Comparison of ENCODE assay signal across 27 mouse cellular contexts in genomic region chr1:40283995-40284394, GRCm38 (mm10). TPM values are rescaled to one million over a fixed set of nuclear protein-coding genes. Genes with fewer than 3 reads are reported as not detected.
DNase-seq lines count a peak whose midpoint lies in the region; ATAC-seq and TF ChIP-seq lines count a peak whose summit lies in the region.
"Had no signal": no experiment of that assay in that cellular context is flagged by ENCODE, and none has a peak within 500 bp of the region (broad histone marks: within the 10 kb centered on the region; RNA-seq: fewer than 3 reads in every experiment).

No protein-coding gene starts in this region.

- peak; percentile 83 for DNase-seq in heart, adult 11 months
- no peak for DNase-seq in heart, postnatal 14 days
- DNase-seq: adrenal gland, adult 8-10 months; adrenal gland, postnatal 36 days; cerebellum, adult 18-20 months; cerebellum, adult 9-10 months; cerebellum, postnatal 14 days; gastrocnemius, postnatal 25 days; heart, postnatal 10 days; kidney, adult 18-20 months had no signal

- H3ac ChIP-seq in C2C12 (ENCODE audit: control insufficient read depth, insufficient read length, low read depth) = no peak overlapping the region
- no peak overlapping the region for H3ac ChIP-seq in myocyte (ENCODE audit: control insufficient read depth, insufficient read length)

- H3K4me3 ChIP-seq in C2C12 (ENCODE audit: insufficient read depth, poor library complexity, severe bottlenecking) (no peak overlapping the region), myocyte (no peak overlapping the region)
- no peak overlapping the region for H3K4me3 ChIP-seq in intestine, embryonic 15.5 days (replicated peaks)
- H3K4me3 ChIP-seq: embryonic facial prominence, embryonic 12.5 days; embryonic facial prominence, embryonic 15.5 days; erythroblast, embryonic 14.5 days; forebrain, embryonic 12.5 days; forebrain, embryonic 15.5 days; heart, embryonic 12.5 days; heart, embryonic 15.5 days; hindbrain, embryonic 10.5 days; hindbrain, embryonic 13.5 days had no signal

- H3K79me2 ChIP-seq in C2C12 (ENCODE audit: control insufficient read depth, insufficient read depth) (peaks cover 47% of the 10 kb centered on the region), myocyte (ENCODE audit: control insufficient read depth, insufficient read depth) (peaks cover 27% of the 10 kb centered on the region)

- intact Hi-C loops in heart, postnatal 14 days (cut with DNase I) = no loop called here

- ATAC-seq in erythroblast, adult 5-6 weeks (replicated peaks; ENCODE audit: low FRiP score, poor library complexity, severe bottlenecking) = 0 out of 2 replicates have a peak, but pooled peaks have one; percentile 12
- ATAC-seq in intestine, embryonic 15.5 days = no peak
- no peak for ATAC-seq in megakaryocyte-erythroid progenitor cell, adult 5-6 weeks (replicated peaks; ENCODE audit: low FRiP score, low TSS enrichment, poor library complexity, severe bottlenecking)
- ATAC-seq: activated CD4-positive, CD25-positive, alpha-beta regulatory T cell, adult 4 months; forebrain, embryonic 15.5 days; hindbrain, embryonic 16.5 days; intestine, embryonic 16.5 days had no signal

- TF ChIP-seq POLR2A in myocyte (IDR thresholded peaks at IDR 0.05; ENCODE audit: insufficient read length, low read depth) = no peak

- no peaks in the 10 kb centered on the region for H3K9me3 ChIP-seq in intestine, embryonic 15.5 days
- H3K9me3 ChIP-seq: embryonic facial prominence, embryonic 12.5 days; embryonic facial prominence, embryonic 15.5 days; forebrain, embryonic 12.5 days; forebrain, embryonic 15.5 days; heart, embryonic 12.5 days; heart, embryonic 15.5 days; hindbrain, embryonic 10.5 days; hindbrain, embryonic 13.5 days had no signal

- H3K79me3 ChIP-seq in C2C12 (ENCODE audit: low read depth) = peaks cover 10% of the 10 kb centered on the region

- H3K9ac ChIP-seq in intestine, embryonic 15.5 days = no peak overlapping the region
- H3K9ac ChIP-seq: embryonic facial prominence, embryonic 12.5 days; embryonic facial prominence, embryonic 15.5 days; forebrain, embryonic 12.5 days; forebrain, embryonic 15.5 days; heart, embryonic 12.5 days; heart, embryonic 15.5 days; hindbrain, embryonic 13.5 days had no signal

- H3K4me1 ChIP-seq in intestine, embryonic 15.5 days (replicated peaks) = 0 out of 2 replicates have a peak, but pooled peaks cover 3% of the 10 kb centered on the region
- H3K4me1 ChIP-seq: embryonic facial prominence, embryonic 12.5 days; forebrain, embryonic 12.5 days; forebrain, embryonic 15.5 days; heart, embryonic 12.5 days; hindbrain, embryonic 10.5 days; hindbrain, embryonic 13.5 days had no signal

- peak overlapping the region; percentile 35 for H3K4me2 ChIP-seq in myocyte (ENCODE audit: low read depth)
- no peak overlapping the region for H3K4me2 ChIP-seq in intestine, embryonic 15.5 days (replicated peaks)
- H3K4me2 ChIP-seq: embryonic facial prominence, embryonic 12.5 days; embryonic facial prominence, embryonic 15.5 days; forebrain, embryonic 12.5 days; forebrain, embryonic 15.5 days; heart, embryonic 12.5 days; heart, embryonic 15.5 days; hindbrain, embryonic 13.5 days had no signal

- WGBS in intestine, embryonic 15.5 days = 68% methylated on average over 5 of the region's 5 CpGs

- H3K27me3 ChIP-seq in C2C12 (ENCODE audit: control insufficient read depth, insufficient read depth, insufficient read length) (no peaks in the 10 kb centered on the region), myocyte (ENCODE audit: control insufficient read depth, insufficient read depth, insufficient read length) (no peaks in the 10 kb centered on the region)
- H3K27me3 ChIP-seq in intestine, embryonic 15.5 days (replicated peaks) = no peaks in the 10 kb centered on the region
- H3K27me3 ChIP-seq: embryonic facial prominence, embryonic 12.5 days; embryonic facial prominence, embryonic 15.5 days; forebrain, embryonic 12.5 days; forebrain, embryonic 15.5 days; heart, embryonic 12.5 days; heart, embryonic 15.5 days; hindbrain, embryonic 13.5 days had no signal

- no peak overlapping the region for H3K27ac ChIP-seq in intestine, embryonic 15.5 days
- H3K27ac ChIP-seq: embryonic facial prominence, embryonic 12.5 days; embryonic facial prominence, embryonic 15.5 days; forebrain, embryonic 12.5 days; forebrain, embryonic 15.5 days; heart, embryonic 15.5 days; hindbrain, embryonic 10.5 days; hindbrain, embryonic 13.5 days had no signal

- no peak for TF ChIP-seq CTCF in C2C12 (IDR thresholded peaks at IDR 0.05; ENCODE audit: control insufficient read depth, insufficient read depth, insufficient read length)

- H3K36me3 ChIP-seq in C2C12 (ENCODE audit: control insufficient read depth, insufficient read depth) = peaks cover 38% of the 10 kb centered on the region
- no peaks in the 10 kb centered on the region for H3K36me3 ChIP-seq in myocyte (ENCODE audit: control insufficient read depth, insufficient read depth)
- no peaks in the 10 kb centered on the region for H3K36me3 ChIP-seq in intestine, embryonic 15.5 days
- H3K36me3 ChIP-seq: embryonic facial prominence, embryonic 12.5 days; embryonic facial prominence, embryonic 15.5 days; forebrain, embryonic 12.5 days; forebrain, embryonic 15.5 days; heart, embryonic 15.5 days; hindbrain, embryonic 10.5 days; hindbrain, embryonic 13.5 days had no signal

TF ChIP-seq in C2C12, 6 proteins besides CTCF, POLR2A, EP300 and RAD21:
- TF ChIP-seq MYOG (IDR thresholded peaks at IDR 0.05; ENCODE audit: control insufficient read depth, extremely low read depth, insufficient read length) = no peak
- peak; percentile 51 for TF ChIP-seq MYOD1 (IDR thresholded peaks at IDR 0.05; ENCODE audit: control insufficient read depth, insufficient read length, low read depth)
- TF ChIP-seq CEBPB (IDR thresholded peaks at IDR 0.05; ENCODE audit: low read depth) = no peak
- no peak for TF ChIP-seq USF1 (IDR thresholded peaks at IDR 0.05; ENCODE audit: low read depth)
- TF ChIP-seq MAX (IDR thresholded peaks at IDR 0.05) = no peak
TF ChIP-seq in C2C12: peak in this region for 1.

TF ChIP-seq in myocyte, 11 proteins besides CTCF, POLR2A, EP300 and RAD21:
- TF ChIP-seq TCF12 (IDR thresholded peaks at IDR 0.05; ENCODE audit: insufficient read depth, poor library complexity, severe bottlenecking) = peak; percentile 1
- no peak for TF ChIP-seq REST (IDR thresholded peaks at IDR 0.05; ENCODE audit: insufficient read depth, insufficient read length)
- peak; percentile 11 to 83 (median 27) for TF ChIP-seq MYOG (IDR thresholded peaks at IDR 0.05; ENCODE audit: control insufficient read depth in 1 of 3, insufficient read depth in 1 of 3, insufficient read length in 2 of 3, low read depth in 2 of 3)
- TF ChIP-seq POLR2AphosphoS2 (IDR thresholded peaks at IDR 0.05; ENCODE audit: insufficient read length, low read depth) = no peak
- TF ChIP-seq MAX (IDR thresholded peaks at IDR 0.05; ENCODE audit: low read depth) = no peak
- no peak for TF ChIP-seq TCF3 (IDR thresholded peaks at IDR 0.05; ENCODE audit: insufficient read length, low read depth)
- no peak for TF ChIP-seq SRF (IDR thresholded peaks at IDR 0.05; ENCODE audit: control insufficient read depth, insufficient read length, low read depth)
- TF ChIP-seq MYOD1 (IDR thresholded peaks at IDR 0.05; ENCODE audit: control insufficient read depth in 1 of 3, insufficient read length in 2 of 3, low read depth in 2 of 3) = peak in 2 of 3 experiments; percentile 77 to 86
- TF ChIP-seq USF1 (IDR thresholded peaks at IDR 0.05; ENCODE audit: low read depth) = no peak
- no peak for TF ChIP-seq E2F4 (IDR thresholded peaks at IDR 0.05; ENCODE audit: insufficient read depth)
- TF ChIP-seq CEBPB (IDR thresholded peaks at IDR 0.05; ENCODE audit: insufficient read depth, poor library complexity, severe bottlenecking) = no peak
TF ChIP-seq in myocyte: peak in this region for 3.

RNA-seq across cellular contexts. Expression of gene Il1rl2, which starts 40.4 kb away (rescaled TPM):
- 1 to 10 TPM; 3.8 to 4.9 TPM for total RNA-seq in heart, postnatal 14 days (2021)
- not detected for polyA plus RNA-seq in C2C12 (2012; fragmentation: generic; extraction: Trizol)
- total RNA-seq in erythroblast, adult 5-6 weeks (2015; ENCODE audit: low replicate concordance) = 0.19 and 3.6 TPM in 2 replicates
- total RNA-seq in erythroblast, adult 5-6 weeks (2017; ENCODE audit: low replicate concordance) = 4.2 and 5.2 TPM in 2 replicates
- polyA plus RNA-seq in myocyte (2012; fragmentation: generic; extraction: Trizol) = not detected
- polyA plus RNA-seq in intestine, embryonic 15.5 days (2015; fragmentation: Nextera tagmentation; extraction: Ambion mirVana) = 4.9 and 5.3 TPM in 2 replicates
- 2.6 and 6.3 TPM in 2 replicates for total RNA-seq in megakaryocyte-erythroid progenitor cell, adult 5-6 weeks (2014; fragmentation: Nextera tagmentation)
- total RNA-seq in megakaryocyte-erythroid progenitor cell, adult 5-6 weeks (2017) = 1.2 and 6.3 TPM in 2 replicates
- polyA plus RNA-seq: erythroblast, embryonic 14.5 days had no signal

RNA-seq across cellular contexts. Expression of gene Il1r1, which starts 59.1 kb away (rescaled TPM):
- 1 to 10 TPM; 6.9 to 7.4 TPM for total RNA-seq in heart, postnatal 14 days (2021)
- polyA plus RNA-seq in C2C12 (2012; fragmentation: generic; extraction: Trizol) (16.8 TPM), myocyte (2012; fragmentation: generic; extraction: Trizol) (7.6 TPM)
- 22.1 and 35.3 TPM in 2 replicates for total RNA-seq in erythroblast, adult 5-6 weeks (2015; ENCODE audit: low replicate concordance)
- 34.5 and 39.0 TPM in 2 replicates for total RNA-seq in erythroblast, adult 5-6 weeks (2017; ENCODE audit: low replicate concordance)
- 6.4 and 7.5 TPM in 2 replicates for polyA plus RNA-seq in intestine, embryonic 15.5 days (2015; fragmentation: Nextera tagmentation; extraction: Ambion mirVana)
- 0.49 and 2.7 TPM in 2 replicates for total RNA-seq in megakaryocyte-erythroid progenitor cell, adult 5-6 weeks (2014; fragmentation: Nextera tagmentation)
- 1.4 and 3.1 TPM in 2 replicates for total RNA-seq in megakaryocyte-erythroid progenitor cell, adult 5-6 weeks (2017)
